Mouse (Mus musculus) regulatory T cell (primary cell): ENCODE measurements around the gene Tma7.

Source experiments
- in situ Hi-C: fragments of 300-600 bp; cut with MboI, MseI; formaldehyde crosslinking; loops from one replicate; pipeline ENCODE4 v1.15.1; 2025; ENCODE audit warnings: high pct_unique_total_duplicates

Tma7 gene

GRCm38 (mm10) chr9:109082124-109082800 lies at the start of gene Tma7, which contains the start of gene Ccdc51:
Gene Tma7 (minus strand): TSS chr9:109082587.
Gene Ccdc51 (plus strand): TSS chr9:109082493.
- in situ Hi-C loops: loop anchor here (5.0 kb wide), 1 partner anchor 40 kb away; no protein-coding TSS in a partner anchor

GRCm38 (mm10) chr9:109130076-109130475 lies 47.7 kb upstream of the Tma7 start:
- in situ Hi-C loops: no loop called here

GRCm38 (mm10) chr9:109128211-109128610 lies 45.8 kb upstream of the Tma7 start:
- in situ Hi-C loops: no loop called here

- in situ Hi-C loops: no loop called here
These were observed 44.7 kb upstream of the Tma7 start for GRCm38 (mm10) chr9:109127076-109127475.

- in situ Hi-C loops: no loop called here
These were observed 43.1 kb upstream of the Tma7 start for GRCm38 (mm10) chr9:109125481-109125880.

- in situ Hi-C loops: no loop called here
These were observed 42.7 kb upstream of the Tma7 start for GRCm38 (mm10) chr9:109125043-109125442.

- in situ Hi-C loops: loop anchor here (5.0 kb wide), 2 partner anchors 42 to 117 kb away; partner anchors contain the start of genes Ccdc51 and Tma7
These were observed 41.8 kb upstream of the Tma7 start for GRCm38 (mm10) chr9:109124164-109124563.

- in situ Hi-C loops: loop anchor here (5.0 kb wide), 2 partner anchors 41 to 116 kb away; partner anchors contain the start of genes Ccdc51 and Tma7
These were observed 40.9 kb upstream of the Tma7 start for GRCm38 (mm10) chr9:109123266-109123665.

GRCm38 (mm10) chr9:109122553-109123085 lies 40.2 kb upstream of the Tma7 start:
- in situ Hi-C loops: loop anchor here (5.0 kb wide), 2 partner anchors 40 to 115 kb away; partner anchors contain the start of genes Ccdc51 and Tma7

GRCm38 (mm10) chr9:109120956-109121355 lies 38.6 kb upstream of the Tma7 start:
- in situ Hi-C loops: loop anchor here (5.0 kb wide), 2 partner anchors 39 to 114 kb away; partner anchors contain the start of genes Ccdc51 and Tma7

- in situ Hi-C loops: no loop called here
These were observed 37.2 kb upstream of the Tma7 start for GRCm38 (mm10) chr9:109119571-109119970.

- in situ Hi-C loops: no loop called here
These were observed 35.7 kb upstream of the Tma7 start for GRCm38 (mm10) chr9:109118106-109118505.

- in situ Hi-C loops: no loop called here
These were observed 33.8 kb upstream of the Tma7 start for GRCm38 (mm10) chr9:109116205-109116604.

- in situ Hi-C loops: no loop called here
These were observed 32.5 kb upstream of the Tma7 start for GRCm38 (mm10) chr9:109114871-109115270.

GRCm38 (mm10) chr9:109114276-109114675 lies 31.9 kb upstream of the Tma7 start:
- in situ Hi-C loops: no loop called here

- in situ Hi-C loops: no loop called here
These were observed 30.9 kb upstream of the Tma7 start for GRCm38 (mm10) chr9:109113331-109113730.

GRCm38 (mm10) chr9:109111591-109111990 lies 29.2 kb upstream of the Tma7 start:
- in situ Hi-C loops: no loop called here

GRCm38 (mm10) chr9:109111101-109111500 lies 28.7 kb upstream of the Tma7 start:
- in situ Hi-C loops: no loop called here

GRCm38 (mm10) chr9:109110240-109110639 lies 27.9 kb upstream of the Tma7 start:
- in situ Hi-C loops: no loop called here

- in situ Hi-C loops: loop anchor here (10.0 kb wide), 1 partner anchor 1077 kb away; no protein-coding TSS in a partner anchor
These were observed 25.0 kb upstream of the Tma7 start for GRCm38 (mm10) chr9:109107341-109107740.

- in situ Hi-C loops: loop anchor here (10.0 kb wide), 1 partner anchor 1079 kb away; no protein-coding TSS in a partner anchor
These were observed 23.3 kb upstream of the Tma7 start for GRCm38 (mm10) chr9:109105648-109106047.

GRCm38 (mm10) chr9:109105011-109105410 lies 22.6 kb upstream of the Tma7 start:
- in situ Hi-C loops: loop anchor here (10.0 kb wide), 1 partner anchor 1080 kb away; no protein-coding TSS in a partner anchor

GRCm38 (mm10) chr9:109104083-109104482 lies 21.7 kb upstream of the Tma7 start:
- in situ Hi-C loops: loop anchor here (10.0 kb wide), 1 partner anchor 1081 kb away; no protein-coding TSS in a partner anchor
